Mouse (Mus musculus): Measurements from ENCODE around the gene Vav2.
A peak's percentile ranks its signal among the peaks of the same experiment; 100 is the strongest.

Vav2 gene

GRCm38 (mm10) chr2:27318606-27319005, 108.2 kb downstream of the Vav2 start:
- no peak for DNase-seq (ENCODE audit: low spot score)

DNA sequence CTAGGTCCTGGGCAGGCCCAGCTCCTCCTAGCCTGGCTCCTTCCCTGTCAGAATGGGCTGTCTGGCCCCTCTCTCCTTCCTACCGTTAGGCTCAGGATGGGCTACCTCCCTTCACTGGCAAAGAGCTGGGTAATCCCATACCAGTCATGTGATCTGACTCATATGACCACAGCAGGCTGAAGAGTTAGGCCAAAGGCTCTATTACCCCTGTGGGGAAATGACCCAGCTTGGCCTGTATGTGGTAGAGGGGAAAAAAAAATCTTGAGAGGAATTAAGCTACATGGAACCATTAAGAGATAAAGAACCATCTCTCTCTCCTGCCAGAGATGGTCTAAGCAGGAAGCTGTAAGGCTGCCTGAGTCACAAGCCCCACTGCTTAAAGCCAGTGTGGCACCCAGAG, 108.6 kb downstream of the Vav2 start:
- no peak for DNase-seq (ENCODE audit: low spot score)

GRCm38 (mm10) chr2:27316167-27316566, 110.7 kb downstream of the Vav2 start:
- no peak for DNase-seq (ENCODE audit: low spot score)

DNA sequence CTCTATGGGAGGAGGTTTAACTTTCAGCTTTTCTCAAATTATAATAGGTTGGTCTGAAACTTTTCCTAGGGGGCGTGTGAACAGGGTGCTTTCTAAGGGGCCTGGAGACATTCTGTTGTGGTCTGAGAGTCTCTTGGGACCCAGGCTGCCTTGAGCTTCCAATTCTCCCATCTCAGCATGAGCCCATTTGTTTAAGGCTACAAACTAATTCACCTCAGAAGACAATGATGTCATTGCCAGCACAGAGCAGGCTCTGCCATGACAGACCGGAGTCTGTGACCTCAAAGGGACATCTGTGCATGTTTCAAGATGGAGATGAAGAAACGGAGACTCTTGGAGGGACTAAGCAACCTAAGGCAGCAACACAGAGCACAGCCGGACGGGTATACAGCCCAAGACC, 112.6 kb downstream of the Vav2 start:
- no peak for DNase-seq (ENCODE audit: low spot score)

DNA sequence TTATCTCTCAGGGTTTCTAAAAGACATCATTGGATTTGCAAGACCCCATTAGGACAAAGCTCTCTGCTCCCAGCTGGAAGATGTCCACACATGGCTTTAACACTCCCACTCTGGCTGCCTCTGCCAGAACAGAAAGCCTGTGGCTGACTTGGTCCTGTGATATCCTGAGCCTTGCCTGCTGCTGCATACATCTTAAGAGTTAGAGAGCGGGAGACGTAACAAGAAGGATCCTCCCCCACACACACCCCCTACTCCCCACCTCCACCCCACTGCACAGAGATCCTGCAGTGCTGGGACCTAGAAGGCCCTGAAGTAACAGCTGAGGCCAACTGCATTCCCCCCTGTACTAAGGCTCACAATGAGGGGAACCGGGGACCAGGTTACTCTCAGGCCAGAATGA, 114.3 kb downstream of the Vav2 start:
- no peak for DNase-seq (ENCODE audit: low spot score)

GRCm38 (mm10) chr2:27311606-27312005, 115.2 kb downstream of the Vav2 start:
- DNase-seq (ENCODE audit: low spot score) = no peak

GRCm38 (mm10) chr2:27310908-27311307, 115.9 kb downstream of the Vav2 start:
- DNase-seq (ENCODE audit: low spot score) = no peak

DNA sequence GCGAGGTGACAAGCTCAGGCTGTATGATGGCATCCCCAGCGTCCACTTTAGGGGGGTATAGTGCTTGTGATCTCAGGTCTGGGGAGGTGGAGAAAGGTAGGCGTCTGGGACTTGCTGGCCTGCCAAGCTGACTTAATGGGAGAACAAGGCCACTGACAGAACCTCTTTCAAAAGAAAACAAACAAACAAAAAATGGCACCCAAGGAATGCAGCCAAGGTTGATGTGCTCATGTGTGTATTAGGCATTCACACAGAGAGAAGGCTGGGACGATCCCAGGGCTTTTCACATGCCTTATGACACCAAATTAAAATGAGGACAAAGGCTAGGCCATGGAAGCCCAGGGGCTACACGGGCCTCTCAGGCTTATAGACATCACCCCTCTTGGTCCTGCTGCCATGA, 116.6 kb downstream of the Vav2 start:
- DNase-seq (ENCODE audit: low spot score) = no peak

DNA sequence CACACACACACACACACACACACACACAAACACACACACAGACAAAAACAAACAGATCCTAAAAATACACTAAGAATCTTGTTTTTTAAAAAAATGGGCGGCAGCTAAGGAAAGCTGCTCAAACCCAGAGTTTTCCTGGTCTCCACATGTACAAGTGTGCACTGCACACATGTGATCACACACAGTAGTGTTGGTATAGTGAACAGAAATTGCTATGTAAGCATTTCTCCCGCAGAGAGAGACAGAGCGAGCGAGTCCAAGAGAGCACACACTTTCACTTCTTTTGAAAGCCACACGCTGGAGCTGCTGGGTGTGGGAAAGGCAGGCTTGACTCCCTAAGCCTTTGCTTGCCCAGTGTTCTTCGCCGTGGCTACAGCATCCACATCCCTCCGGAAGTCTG, 120.2 kb downstream of the Vav2 start:
- no peak for DNase-seq (ENCODE audit: low spot score)

GRCm38 (mm10) chr2:27304741-27305140, 122.1 kb downstream of the Vav2 start:
- no peak for DNase-seq (ENCODE audit: low spot score)

GRCm38 (mm10) chr2:27304074-27304473, 122.8 kb downstream of the Vav2 start:
- DNase-seq (ENCODE audit: low spot score) = no peak

DNA sequence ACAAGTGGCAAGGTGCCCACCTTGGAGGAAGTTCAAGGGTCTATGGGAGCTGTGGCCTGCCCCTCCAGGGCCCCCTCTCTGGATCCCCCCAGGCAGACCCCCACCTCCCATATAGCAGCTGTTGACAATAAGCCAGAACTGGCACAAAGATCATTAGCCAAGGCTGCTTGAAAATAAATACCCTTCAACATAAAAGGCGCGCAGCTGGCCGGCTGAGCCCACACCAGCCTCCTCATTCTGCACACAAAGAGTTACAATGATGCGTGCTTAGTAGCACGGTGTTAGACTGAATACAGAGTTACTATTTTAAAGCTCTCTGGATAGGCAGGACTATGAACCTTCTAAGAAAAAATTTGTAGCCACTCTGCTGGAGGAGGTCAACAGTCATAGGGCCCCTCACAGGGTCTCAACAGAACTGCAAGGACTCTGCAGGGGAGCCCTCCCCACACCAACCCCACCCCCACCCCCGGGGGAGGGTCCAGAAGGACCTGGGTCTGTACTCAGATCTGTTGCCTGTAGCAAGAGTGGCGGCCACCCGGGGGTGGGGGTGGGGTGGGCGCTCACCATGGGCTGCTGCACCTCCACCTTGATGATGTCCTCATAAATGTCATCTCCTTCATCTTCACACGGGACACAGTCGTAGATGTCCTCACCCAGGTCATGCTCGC, 125.3 kb downstream of the Vav2 start:
- no peak for DNase-seq (ENCODE audit: low spot score)

DNA sequence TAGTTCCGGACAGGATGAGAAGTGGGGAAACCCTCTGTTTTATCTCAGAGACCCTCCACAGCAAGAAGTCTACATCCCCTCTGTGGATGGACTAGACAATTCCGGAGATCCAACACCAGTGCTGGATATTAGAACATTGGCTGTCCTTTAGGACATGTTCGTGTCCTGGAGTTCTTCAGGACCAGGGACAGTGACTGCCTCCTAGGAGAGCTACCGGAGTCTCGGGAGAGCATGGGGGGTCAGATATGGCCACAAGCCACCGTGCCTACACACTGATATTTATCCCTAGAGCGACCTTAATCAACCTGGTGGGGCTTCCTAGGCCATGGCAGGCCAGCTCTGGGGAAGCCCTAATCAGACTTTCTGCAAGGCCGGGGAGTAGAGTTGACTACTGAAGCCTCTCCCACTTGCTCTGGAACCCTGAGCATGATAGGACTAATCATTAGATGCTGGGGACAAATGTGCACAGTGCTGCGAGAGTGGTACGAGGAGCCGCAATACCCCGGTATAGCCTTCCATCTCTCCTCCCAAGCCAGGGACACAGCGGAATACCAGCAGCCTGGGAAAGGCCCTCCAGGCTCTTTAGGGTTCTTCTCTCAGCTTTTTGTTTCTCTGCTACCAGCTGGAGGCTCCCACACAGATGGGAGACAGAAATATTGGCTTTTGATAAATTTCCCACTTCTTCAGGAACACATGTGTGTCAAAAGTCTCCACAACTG, 125.9 kb downstream of the Vav2 start:
- DNase-seq (ENCODE audit: low spot score) = peak; percentile 16

GRCm38 (mm10) chr2:27296656-27297406, 130.0 kb downstream of the Vav2 start:
- no peak for DNase-seq (ENCODE audit: low spot score)

- DNase-seq (ENCODE audit: low spot score) = no peak
Measured at GRCm38 (mm10) chr2:27294777-27295176, 132.1 kb downstream of the Vav2 start.

GRCm38 (mm10) chr2:27289019-27289418, 137.8 kb downstream of the Vav2 start:
- DNase-seq (ENCODE audit: low spot score) = peak; percentile 87

GRCm38 (mm10) chr2:27286971-27287710, 139.7 kb downstream of the Vav2 start:
- no peak for DNase-seq (ENCODE audit: low spot score)

- no peak for DNase-seq (ENCODE audit: low spot score)
Measured at GRCm38 (mm10) chr2:27284441-27284840, 142.4 kb downstream of the Vav2 start.

GRCm38 (mm10) chr2:27281771-27282170, 145.1 kb downstream of the Vav2 start:
- no peak for DNase-seq (ENCODE audit: low spot score)

DNA sequence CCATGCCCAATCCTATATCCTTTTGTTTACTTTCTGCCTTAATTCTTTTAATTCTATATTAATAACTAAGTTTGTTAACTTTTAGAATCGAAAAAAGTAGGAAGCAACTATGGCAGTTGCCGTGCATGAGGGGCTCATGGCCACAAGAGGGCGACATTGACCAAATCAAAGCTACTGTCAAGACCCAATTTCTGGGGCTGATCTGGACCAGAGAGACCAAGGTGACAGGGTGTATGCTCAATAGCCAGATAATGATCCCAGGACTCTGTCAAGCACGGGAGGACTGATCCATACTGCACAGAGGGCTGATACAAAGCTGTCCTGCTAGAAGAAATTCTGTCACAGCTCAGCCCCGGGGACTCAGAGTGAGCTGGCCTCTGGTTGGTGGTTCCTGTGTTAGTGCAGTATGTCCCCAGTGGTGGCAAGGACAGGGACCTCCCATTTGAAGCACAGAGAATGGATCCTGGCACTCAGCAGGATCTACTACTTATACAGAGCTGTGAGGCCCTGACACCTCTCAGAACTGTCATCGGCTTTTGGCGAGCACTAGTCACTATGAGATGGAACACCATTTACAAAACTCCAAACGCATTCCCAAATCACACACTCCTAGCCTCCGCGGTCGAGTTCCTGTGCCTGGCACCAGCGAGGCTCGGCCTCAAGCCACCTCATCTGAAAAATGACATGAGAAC, 145.8 kb downstream of the Vav2 start:
- peak; percentile 80 for DNase-seq (ENCODE audit: low spot score)

DNA sequence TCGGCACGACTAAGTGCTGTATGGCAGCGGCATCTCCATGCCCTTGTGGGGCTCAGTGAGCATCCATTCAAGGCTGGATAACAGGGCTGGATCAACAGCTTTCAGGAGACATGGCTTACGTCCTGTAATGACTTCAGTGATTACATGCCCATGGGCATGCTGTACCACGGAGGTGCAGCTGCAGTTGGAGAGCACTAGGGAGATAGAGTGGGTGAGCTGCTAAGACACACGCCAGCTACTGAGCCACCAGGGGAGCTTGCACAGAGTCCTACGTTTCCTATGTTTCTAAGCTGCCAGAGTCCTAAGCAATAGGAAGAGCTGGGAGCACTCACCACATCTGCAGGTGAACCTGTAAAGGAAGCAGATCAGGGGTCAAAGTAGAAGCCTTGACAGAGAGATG, 148.0 kb downstream of the Vav2 start:
- no peak for DNase-seq (ENCODE audit: low spot score)

DNA sequence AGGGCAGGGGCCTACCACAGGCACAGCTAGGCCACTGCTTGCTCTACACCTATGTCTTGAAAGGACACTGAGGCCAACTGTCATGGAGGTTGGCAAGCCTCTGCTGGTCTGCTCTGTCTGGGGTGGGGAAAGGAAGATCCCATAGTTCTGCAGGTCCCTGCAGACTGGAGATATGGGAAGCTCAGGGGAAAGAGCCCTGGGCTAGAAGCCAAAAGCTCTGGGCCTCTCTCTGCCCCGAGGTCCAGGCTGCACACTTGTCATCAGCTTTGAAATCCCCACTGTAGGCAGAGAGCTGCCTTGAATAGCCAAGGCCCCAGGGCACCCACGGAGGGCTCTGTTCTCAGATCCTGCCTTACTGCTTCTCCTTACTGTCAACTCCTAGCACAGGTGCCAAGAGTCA, 158.5 kb downstream of the Vav2 start:
- DNase-seq (ENCODE audit: low spot score) = no peak
